Comparison of ENCODE assay signal across 8 mouse cellular contexts in the genomic region with DNA sequence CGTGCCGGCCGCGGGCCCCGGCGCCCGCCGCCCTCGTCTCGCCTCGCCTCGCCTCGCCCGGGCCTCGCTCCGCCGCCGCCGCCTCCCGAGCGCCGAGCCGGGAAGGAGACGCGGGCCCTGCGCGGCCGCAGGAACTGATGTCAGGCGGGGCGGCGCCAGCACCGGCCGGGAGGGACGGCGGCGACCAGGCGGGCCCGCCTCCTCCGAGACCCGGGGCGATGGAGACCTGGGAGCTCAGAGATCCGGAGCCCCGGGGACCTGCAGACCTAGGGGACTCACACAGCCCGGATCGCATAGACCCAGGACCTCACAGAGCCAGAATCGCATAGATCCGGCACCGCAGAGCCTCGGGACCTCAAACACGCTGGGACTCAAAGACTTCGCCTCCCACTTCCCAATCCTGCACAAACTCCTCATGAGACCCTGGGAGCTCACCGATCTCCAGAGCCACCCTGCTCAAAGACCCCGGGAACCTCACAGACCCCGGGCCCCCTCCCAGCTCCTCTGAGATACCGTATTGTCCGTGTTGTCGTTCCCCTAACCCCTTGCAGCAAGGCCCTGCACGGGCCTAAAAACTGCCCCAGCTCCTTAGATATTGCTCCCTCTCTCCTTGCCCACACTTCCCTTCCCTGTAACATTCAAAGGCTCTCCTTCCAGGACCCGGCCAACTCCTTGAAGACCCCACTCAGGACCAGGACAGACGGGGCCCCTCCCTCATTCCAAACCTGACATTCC. TPM values are rescaled to one million over a fixed set of nuclear protein-coding genes. Genes with fewer than 3 reads are reported as not detected.
A peak's percentile ranks its signal among the peaks of the same experiment; 100 is the strongest.
DNase-seq lines count a peak whose midpoint lies in the region; ATAC-seq and TF ChIP-seq lines count a peak whose summit lies in the region.

No protein-coding gene starts in this region.

- DNase-seq in left cerebral cortex, adult 18-20 months (ENCODE audit: low spot score in 2 of 2), result peak; percentile 72 to 81
- no peak for DNase-seq in left cerebral cortex, adult 11 months (ENCODE audit: low spot score)
- peak; percentile 32 for DNase-seq in embryo, embryonic 11.5 days (ENCODE audit: low read depth, low spot score)
- DNase-seq in heart, adult 18-20 months, result peak; percentile 82 to 88
- peak; percentile 78 for DNase-seq in kidney, adult 18-20 months
- peak; percentile 85 for DNase-seq in liver
- peak; percentile 67 for DNase-seq in midbrain, postnatal 0 days (ENCODE audit: low spot score)
- peak; percentile 66 to 73 for DNase-seq in spleen, postnatal 36 days (ENCODE audit: low spot score in 2 of 2)

- peak overlapping the region; percentile 88 for H3K4me2 ChIP-seq in midbrain, postnatal 0 days (ENCODE audit: low read depth, low read length, poor library complexity, severe bottlenecking)

- H3K27me3 ChIP-seq in midbrain, postnatal 0 days (ENCODE audit: insufficient read depth, low read length), result no peaks in the 10 kb centered on the region

- H3K4me1 ChIP-seq in midbrain, postnatal 0 days (ENCODE audit: insufficient read depth, low read length), result peaks cover 6% of the 10 kb centered on the region; the same call in 1 of the 2 replicates

- H3K9ac ChIP-seq in midbrain, postnatal 0 days (replicated peaks; ENCODE audit: low read length, poor library complexity, severe bottlenecking), result peak overlapping the region; percentile 89

- 1% methylated on average over 55 of the region's 60 CpGs for WGBS in midbrain, postnatal 0 days

- H3K27ac ChIP-seq in midbrain, postnatal 0 days (ENCODE audit: low read depth, low read length), result peak overlapping the region; percentile 75

- ATAC-seq in midbrain, postnatal 0 days (ENCODE audit: low FRiP score), result peak; percentile 81

- H3K4me3 ChIP-seq in midbrain, postnatal 0 days (ENCODE audit: low read depth, low read length), result peak overlapping the region; percentile 81

- peaks cover 6% of the 10 kb centered on the region; the same call in 1 of the 2 replicates for H3K36me3 ChIP-seq in midbrain, postnatal 0 days (ENCODE audit: insufficient read depth, low read length)

- TF ChIP-seq CTCF in midbrain, postnatal 0 days (IDR thresholded peaks at IDR 0.05), result no peak

- no peaks in the 10 kb centered on the region for H3K9me3 ChIP-seq in midbrain, postnatal 0 days (ENCODE audit: low read length)

RNA-seq across cellular contexts. Expression of gene Plekhm2, which starts 0.5 kb away (rescaled TPM):
- total RNA-seq in left cerebral cortex, adult 18-20 months (2021), result 10 to 100 TPM; 94.6 to 96.9 TPM
- 100 to 1,000 TPM; 100 to 102 TPM for total RNA-seq in heart, adult 18-20 months (2021)
- 40.0 and 41.7 TPM in 2 replicates for total RNA-seq in midbrain, postnatal 0 days (2014; rRNA removed)
- 6.7 and 6.9 TPM in 2 replicates for polyA plus RNA-seq in midbrain, postnatal 0 days (2015; fragmentation: Nextera tagmentation; extraction: Ambion mirVana)

RNA-seq across cellular contexts. Expression of gene Rsc1a1, which starts 21.2 kb away (rescaled TPM):
- total RNA-seq in left cerebral cortex, adult 18-20 months (2021), result not detected
- total RNA-seq in heart, adult 18-20 months (2021), result under 1 TPM in 1 of 2 experiments, not detected in 1; 0.92 TPM
- total RNA-seq in midbrain, postnatal 0 days (2014; rRNA removed), result 2.7 and 12.7 TPM in 2 replicates
- polyA plus RNA-seq in midbrain, postnatal 0 days (2015; fragmentation: Nextera tagmentation; extraction: Ambion mirVana), result not detected in 2 replicates

RNA-seq across cellular contexts. Expression of gene Slc25a34, which starts 40.6 kb away (rescaled TPM):
- 1 to 10 TPM; 3.9 to 4.1 TPM for total RNA-seq in left cerebral cortex, adult 18-20 months (2021)
- 100 to 1,000 TPM; 109 to 132 TPM for total RNA-seq in heart, adult 18-20 months (2021)
- 7.4 and 10.6 TPM in 2 replicates for total RNA-seq in midbrain, postnatal 0 days (2014; rRNA removed)
- 2.0 and 2.1 TPM in 2 replicates for polyA plus RNA-seq in midbrain, postnatal 0 days (2015; fragmentation: Nextera tagmentation; extraction: Ambion mirVana)

RNA-seq across cellular contexts. Expression of gene Tmem82, which starts 45.7 kb away (rescaled TPM):
- under 1 TPM; 0.53 to 0.63 TPM for total RNA-seq in left cerebral cortex, adult 18-20 months (2021)
- total RNA-seq in heart, adult 18-20 months (2021), result 10 to 100 TPM; 18.7 to 20.7 TPM
- 0.33 and 1.4 TPM in 2 replicates for total RNA-seq in midbrain, postnatal 0 days (2014; rRNA removed)
- polyA plus RNA-seq in midbrain, postnatal 0 days (2015; fragmentation: Nextera tagmentation; extraction: Ambion mirVana), result 0.68 and 0.85 TPM in 2 replicates

RNA-seq across cellular contexts. Expression of gene Fblim1, which starts 58.3 kb away (rescaled TPM):
- 1 to 10 TPM; 1.4 to 1.6 TPM for total RNA-seq in left cerebral cortex, adult 18-20 months (2021)
- total RNA-seq in heart, adult 18-20 months (2021), result 100 to 1,000 TPM; 233 to 291 TPM
- 24.0 and 26.2 TPM in 2 replicates for total RNA-seq in midbrain, postnatal 0 days (2014; rRNA removed)
- polyA plus RNA-seq in midbrain, postnatal 0 days (2015; fragmentation: Nextera tagmentation; extraction: Ambion mirVana), result 23.1 and 24.1 TPM in 2 replicates
